8 mouse cellular contexts compared by ENCODE assay signal in genomic region chr8:54723976-54724667, GRCm38 (mm10).
DNase-seq lines count a peak whose midpoint lies in the region; ATAC-seq and TF ChIP-seq lines count a peak whose summit lies in the region.

No protein-coding gene starts in this region.

- peak; percentile 100 for ATAC-seq in hindbrain, embryonic 11.5 days (ENCODE audit: low FRiP score)

- 1% methylated on average over 23 of the region's 23 CpGs for WGBS in hindbrain, embryonic 11.5 days
- WGBS in lung, adult 2 months: 4% methylated on average over 23 of the region's 23 CpGs

- no peak for TF ChIP-seq POLR2A in lung, adult 2 months (IDR thresholded peaks at IDR 0.05; ENCODE audit: borderline replicate concordance, extremely low read depth, low read depth, low read length)

- H3K36me3 ChIP-seq in hindbrain, embryonic 11.5 days (ENCODE audit: control insufficient read depth, insufficient read depth, low read length): no peaks in the 10 kb centered on the region

- H3K9ac ChIP-seq in hindbrain, embryonic 11.5 days (ENCODE audit: low read depth, low read length): no peak overlapping the region

- H3K9me3 ChIP-seq in hindbrain, embryonic 11.5 days (ENCODE audit: control insufficient read depth, low read length): no peaks in the 10 kb centered on the region

- H3K27ac ChIP-seq in hindbrain, embryonic 11.5 days (ENCODE audit: low read depth, low read length): no peak overlapping the region

- no peak for TF ChIP-seq CTCF in lung, adult 2 months (IDR thresholded peaks at IDR 0.05; ENCODE audit: insufficient read depth, low read length)

- peak; percentile 96 for DNase-seq in Muller cell, postnatal 12 days (ENCODE audit: inconsistent ontology term)
- DNase-seq in cerebellum, postnatal 14 days: peak; percentile 93
- DNase-seq in frontal cortex, postnatal 14 days (ENCODE audit: low spot score in 2 of 2): peak; percentile 89 to 93
- DNase-seq in hindbrain, embryonic 11.5 days (ENCODE audit: low spot score): peak; percentile 91
- DNase-seq in layer of hippocampus, adult 9-10 months (ENCODE audit: low spot score): peak; percentile 90
- DNase-seq in lung, adult 2 months: peak; percentile 49
- DNase-seq in ovary, adult 18-20 months (ENCODE audit: low spot score): peak; percentile 87
- peak; percentile 4 for DNase-seq in thymus, postnatal 0 days (ENCODE audit: low spot score)

- H3K4me2 ChIP-seq in hindbrain, embryonic 11.5 days (replicated peaks; ENCODE audit: low read depth, low read length): peak overlapping the region; percentile 56

- peak overlapping the region; percentile 47 for H3K4me3 ChIP-seq in hindbrain, embryonic 11.5 days (ENCODE audit: low read depth, low read length)
- no peak overlapping the region for H3K4me3 ChIP-seq in lung, adult 2 months (replicated peaks; ENCODE audit: extremely low read depth, low read depth, low read length)

- H3K4me1 ChIP-seq in hindbrain, embryonic 11.5 days (replicated peaks; ENCODE audit: control insufficient read depth, insufficient read depth, low read length): no peaks in the 10 kb centered on the region
- peaks cover 3% of the 10 kb centered on the region; the same call in 1 of the 2 replicates for H3K4me1 ChIP-seq in lung, adult 2 months (ENCODE audit: control insufficient read depth, insufficient read depth, low read length)

- no peaks in the 10 kb centered on the region for H3K27me3 ChIP-seq in hindbrain, embryonic 11.5 days (ENCODE audit: control insufficient read depth, insufficient read depth, low read length)

Comparison
In these comparisons a context has a peak if more than half of its experiments do, and no peak if none do; other contexts are left out.
1. DNase-seq: peak in every context shown above with its lines; median percentile 96 in Muller cell, postnatal 12 days; 93 in cerebellum, postnatal 14 days; 91 in frontal cortex, postnatal 14 days; 91 in hindbrain, embryonic 11.5 days; 90 in layer of hippocampus, adult 9-10 months; 87 in ovary, adult 18-20 months; 49 in lung, adult 2 months; 4 in thymus, postnatal 0 days.